Mouse (Mus musculus) small intestine, adult 2 months (tissue): ENCODE results near the gene Sox6.

Experiments used
- CTCF ChIP-seq: fragments of 200-500 bp; IDR thresholded peaks from 2 replicates; pipeline ENCODE4 v1.5.1; 2012; ENCODE audit warnings: low read depth, mild to moderate bottlenecking, control low read depth, inconsistent platforms, low read length, moderate library complexity, mixed read lengths; ENCODE audit not compliant: insufficient replicate concordance, insufficient read length; ENCODE audit errors: extremely low read depth
- POLR2A ChIP-seq: fragments of 200-500 bp; IDR thresholded peaks from 2 replicates; pipeline ENCODE4 v1.6.1; 2012; ENCODE audit warnings: low read depth, mild to moderate bottlenecking, control low read depth, inconsistent platforms, low read length, moderate library complexity

DNA sequence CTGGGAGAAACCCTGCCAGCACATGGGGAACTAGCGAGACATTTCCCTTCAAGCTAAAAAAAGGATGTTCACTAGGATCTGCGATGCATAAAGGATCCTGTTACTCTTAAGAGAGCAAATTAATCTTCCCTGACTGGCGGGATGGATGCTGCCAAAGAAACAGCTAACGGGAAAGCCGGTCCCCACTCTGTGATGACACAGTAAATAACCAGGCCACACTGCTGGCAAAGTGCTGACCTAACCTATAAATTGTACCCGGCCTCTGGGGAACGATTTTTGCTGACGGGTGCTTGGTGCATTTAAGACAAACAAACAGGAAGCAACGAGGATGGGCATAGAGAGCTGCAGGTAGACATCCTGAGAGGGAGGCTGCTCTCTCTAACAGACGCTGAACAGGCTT lies 526.8 kb downstream of the Sox6 start:
- TF ChIP-seq CTCF, result no peak
- TF ChIP-seq POLR2A, result no peak
